Mouse (Mus musculus): Measurements from ENCODE around the gene Ankrd44. TPM values are rescaled to one million over a fixed set of nuclear protein-coding genes. Genes with fewer than 3 reads are reported as not detected.

Ankrd44 gene
- polyA plus RNA-seq, 1 experiment from 2014 or later = 19.2 TPM

Small RNAs within 50 kb of the gene (microRNA-seq; reads per million reads assigned to microRNA genes)
- not detected for gene Gm24053

Other genes starting within 250 kb of the Ankrd44 start
- 281 and 287 TPM in 2 replicates for gene Sf3b1, start 101.1 kb upstream of the Ankrd44 start, polyA plus RNA-seq (2016; fragmentation: Nextera tagmentation; extraction: Ambion mirVana)
- gene Coq10b, start 126.4 kb upstream of the Ankrd44 start, polyA plus RNA-seq (2016; fragmentation: Nextera tagmentation; extraction: Ambion mirVana) = 21.7 and 22.0 TPM in 2 replicates
- gene Hspe1, start 161.7 kb upstream of the Ankrd44 start, polyA plus RNA-seq (2016; fragmentation: Nextera tagmentation; extraction: Ambion mirVana) = 672 and 707 TPM in 2 replicates
- 604 and 644 TPM in 2 replicates for gene Hspd1, start 161.9 kb upstream of the Ankrd44 start, polyA plus RNA-seq (2016; fragmentation: Nextera tagmentation; extraction: Ambion mirVana)
- gene Mob4, start 204.8 kb upstream of the Ankrd44 start, polyA plus RNA-seq (2016; fragmentation: Nextera tagmentation; extraction: Ambion mirVana) = 129 and 137 TPM in 2 replicates